ENCODE assay signal across 8 mouse cellular contexts in the genomic region with DNA sequence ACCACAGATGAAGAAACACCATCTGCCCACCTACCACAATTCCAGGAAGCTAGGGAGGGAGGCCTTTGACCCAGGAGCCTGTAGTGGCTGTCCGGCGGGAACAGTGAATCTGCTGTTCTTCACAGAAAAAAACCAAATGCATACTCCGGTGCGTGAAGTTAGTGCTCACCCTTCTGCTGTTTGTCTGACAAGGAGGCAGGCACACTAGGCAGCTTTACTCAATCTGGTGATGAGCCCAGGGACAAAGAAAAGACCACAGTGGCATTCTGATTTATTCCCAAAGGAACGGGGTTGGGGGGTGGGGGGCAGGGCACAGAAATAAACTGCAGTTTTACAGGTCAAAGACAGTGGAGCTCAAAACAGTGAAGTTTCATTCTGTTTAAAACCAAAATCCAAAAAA.
DNase-seq lines count a peak whose midpoint lies in the region; ATAC-seq lines count a peak whose summit lies in the region.

No protein-coding gene starts in this region.

- WGBS in heart, embryonic 14.5 days, result 27% methylated on average over 5 of the region's 5 CpGs
- WGBS in hindbrain, embryonic 10.5 days, result 10% methylated on average over 5 of the region's 5 CpGs
- WGBS in midbrain, embryonic 16.5 days, result 8% methylated on average over 5 of the region's 5 CpGs

- H3K4me2 ChIP-seq in heart, embryonic 14.5 days (ENCODE audit: low read length), result peak overlapping the region; percentile 67; the same call in 1 of the 2 replicates
- H3K4me2 ChIP-seq in midbrain, embryonic 16.5 days (ENCODE audit: low read length), result peak overlapping the region; percentile 51

- intact Hi-C loops in heart, postnatal 10 days (cut with DNase I), result loop anchor here (2.0 to 10.0 kb wide), 3 partner anchors 103 to 310 kb away; no protein-coding TSS in a partner anchor

- peak overlapping the region; percentile 4; the same call in 1 of the 2 replicates for H3K9ac ChIP-seq in heart, embryonic 14.5 days (ENCODE audit: low read length)
- H3K9ac ChIP-seq in midbrain, embryonic 16.5 days (ENCODE audit: low read depth, low read length), result peak overlapping the region; percentile 59; the same call in 1 of the 2 replicates

- peaks cover 0 to 16% of the 10 kb centered on the region in 2 experiments; a peak in 2 of 4 replicates for H3K4me1 ChIP-seq in heart, embryonic 14.5 days (ENCODE audit: control insufficient read depth in 2 of 2, insufficient read depth in 2 of 2, low read length in 2 of 2)
- H3K4me1 ChIP-seq in hindbrain, embryonic 10.5 days (replicated peaks), result peaks cover 29% of the 10 kb centered on the region
- peaks cover 13% of the 10 kb centered on the region for H3K4me1 ChIP-seq in midbrain, embryonic 16.5 days (ENCODE audit: control insufficient read depth, insufficient read depth, low read length)

- H3K4me3 ChIP-seq in heart, embryonic 14.5 days (ENCODE audit: control insufficient read depth in 1 of 2, insufficient read depth in 1 of 2, low read depth in 1 of 2, low read length in 2 of 2), result no peak overlapping the region
- H3K4me3 ChIP-seq in hindbrain, embryonic 10.5 days, result peak overlapping the region; percentile 32
- peak overlapping the region; percentile 19; the same call in 1 of the 2 replicates for H3K4me3 ChIP-seq in midbrain, embryonic 16.5 days (ENCODE audit: low read depth, low read length)

- H3K9me3 ChIP-seq in heart, embryonic 14.5 days (ENCODE audit: control insufficient read depth, low read length), result no peaks in the 10 kb centered on the region
- no peaks in the 10 kb centered on the region for H3K9me3 ChIP-seq in hindbrain, embryonic 10.5 days
- no peaks in the 10 kb centered on the region for H3K9me3 ChIP-seq in midbrain, embryonic 16.5 days (replicated peaks; ENCODE audit: control insufficient read depth, low read length, poor library complexity, severe bottlenecking)

- H3K27me3 ChIP-seq in heart, embryonic 14.5 days (ENCODE audit: control insufficient read depth, insufficient read depth, low read length), result peaks cover 13% of the 10 kb centered on the region
- peaks cover 58% of the 10 kb centered on the region for H3K27me3 ChIP-seq in hindbrain, embryonic 10.5 days (ENCODE audit: insufficient read depth, poor library complexity, severe bottlenecking)
- H3K27me3 ChIP-seq in midbrain, embryonic 16.5 days (ENCODE audit: control insufficient read depth, insufficient read depth, low read depth, low read length), result no peaks in the 10 kb centered on the region

- H3K27ac ChIP-seq in heart, embryonic 14.5 days (replicated peaks in 1 of 2; ENCODE audit: control insufficient read depth in 1 of 2, insufficient read depth in 1 of 2, low read depth in 2 of 2, low read length in 2 of 2), result peak overlapping the region; percentile 82 to 85
- peak overlapping the region; percentile 94 for H3K27ac ChIP-seq in hindbrain, embryonic 10.5 days
- peak overlapping the region; percentile 96 for H3K27ac ChIP-seq in midbrain, embryonic 16.5 days (ENCODE audit: low read length)

- no peak for DNase-seq in heart, postnatal 10 days
- peak; percentile 3 for DNase-seq in brain, adult 2 months (ENCODE audit: low read depth, low spot score)
- DNase-seq in hindbrain, embryonic 10.5 days (ENCODE audit: low spot score), result peak; percentile 52
- DNase-seq in kidney, postnatal 36 days, result no peak
- no peak for DNase-seq in urinary bladder, adult 18-20 months (ENCODE audit: low spot score in 2 of 2)

- ATAC-seq in heart, embryonic 14.5 days (ENCODE audit: insufficient number of reproducible peaks, insufficient read depth, low FRiP score, low read depth), result no peak
- no peak for ATAC-seq in midbrain, embryonic 16.5 days
- no peak for ATAC-seq in erythroid progenitor cell, adult 5-6 weeks (replicated peaks; ENCODE audit: low FRiP score, poor library complexity, severe bottlenecking)

- no peaks in the 10 kb centered on the region for H3K36me3 ChIP-seq in heart, embryonic 14.5 days (ENCODE audit: control insufficient read depth, insufficient read depth, low read length)
- no peaks in the 10 kb centered on the region for H3K36me3 ChIP-seq in hindbrain, embryonic 10.5 days
- H3K36me3 ChIP-seq in midbrain, embryonic 16.5 days (ENCODE audit: control insufficient read depth, insufficient read depth, low read length), result no peaks in the 10 kb centered on the region

Comparison
In these comparisons a context has a peak if more than half of its experiments do, and no peak if none do; other contexts are left out.
1. H3K4me3 ChIP-seq: peak in hindbrain, embryonic 10.5 days (single experiment) and midbrain, embryonic 16.5 days (single experiment); none in heart, embryonic 14.5 days (0 of 2).
2. DNase-seq: peak in brain, adult 2 months (single experiment) and hindbrain, embryonic 10.5 days (single experiment); none in heart, postnatal 10 days (0 of 2), kidney, postnatal 36 days (0 of 2) and urinary bladder, adult 18-20 months (0 of 2).
3. Peak in every context shown above with its lines, with median percentiles within 50 percentile points of each other: H3K27ac ChIP-seq.